Mouse (Mus musculus) lung, adult 2 months (tissue): ENCODE data around the gene Anks6.

ENCODE experiments used
- CTCF ChIP-seq: fragments of 200-500 bp; IDR thresholded peaks from 2 replicates; pipeline ENCODE4 v1.5.1; 2011; ENCODE audit warnings: mild to moderate bottlenecking, low read length, control low read depth; ENCODE audit not compliant: insufficient read depth
- POLR2A ChIP-seq: fragments of 200-500 bp; IDR thresholded peaks from 2 replicates; pipeline ENCODE4 v1.6.1; 2011; ENCODE audit warnings: low read depth, mild to moderate bottlenecking, control low read depth, low read length, borderline replicate concordance; ENCODE audit errors: extremely low read depth

DNA sequence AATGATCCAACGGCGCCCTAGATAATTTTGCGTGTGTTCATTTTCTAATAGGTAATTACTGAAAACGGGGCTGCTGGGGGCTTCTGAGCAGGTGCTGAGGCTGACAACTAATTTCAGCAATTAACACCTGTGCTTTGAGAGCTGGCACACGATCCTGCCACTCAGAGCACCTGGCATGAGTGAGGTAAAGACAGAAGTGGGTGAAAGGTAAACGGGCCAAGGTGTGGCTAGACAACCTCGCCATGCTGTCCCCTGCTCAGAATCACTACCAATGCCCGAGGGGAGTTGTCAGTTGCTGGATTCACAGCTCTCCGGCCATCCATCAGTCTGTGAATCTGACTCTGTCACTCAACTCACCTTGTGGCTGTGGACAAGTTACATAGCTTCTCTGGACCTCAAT, 5.3 kb downstream of the Anks6 start:
- TF ChIP-seq CTCF (no peak), POLR2A (no peak)
